Comparison of ENCODE assay signal across 12 mouse cellular contexts in the genomic region with DNA sequence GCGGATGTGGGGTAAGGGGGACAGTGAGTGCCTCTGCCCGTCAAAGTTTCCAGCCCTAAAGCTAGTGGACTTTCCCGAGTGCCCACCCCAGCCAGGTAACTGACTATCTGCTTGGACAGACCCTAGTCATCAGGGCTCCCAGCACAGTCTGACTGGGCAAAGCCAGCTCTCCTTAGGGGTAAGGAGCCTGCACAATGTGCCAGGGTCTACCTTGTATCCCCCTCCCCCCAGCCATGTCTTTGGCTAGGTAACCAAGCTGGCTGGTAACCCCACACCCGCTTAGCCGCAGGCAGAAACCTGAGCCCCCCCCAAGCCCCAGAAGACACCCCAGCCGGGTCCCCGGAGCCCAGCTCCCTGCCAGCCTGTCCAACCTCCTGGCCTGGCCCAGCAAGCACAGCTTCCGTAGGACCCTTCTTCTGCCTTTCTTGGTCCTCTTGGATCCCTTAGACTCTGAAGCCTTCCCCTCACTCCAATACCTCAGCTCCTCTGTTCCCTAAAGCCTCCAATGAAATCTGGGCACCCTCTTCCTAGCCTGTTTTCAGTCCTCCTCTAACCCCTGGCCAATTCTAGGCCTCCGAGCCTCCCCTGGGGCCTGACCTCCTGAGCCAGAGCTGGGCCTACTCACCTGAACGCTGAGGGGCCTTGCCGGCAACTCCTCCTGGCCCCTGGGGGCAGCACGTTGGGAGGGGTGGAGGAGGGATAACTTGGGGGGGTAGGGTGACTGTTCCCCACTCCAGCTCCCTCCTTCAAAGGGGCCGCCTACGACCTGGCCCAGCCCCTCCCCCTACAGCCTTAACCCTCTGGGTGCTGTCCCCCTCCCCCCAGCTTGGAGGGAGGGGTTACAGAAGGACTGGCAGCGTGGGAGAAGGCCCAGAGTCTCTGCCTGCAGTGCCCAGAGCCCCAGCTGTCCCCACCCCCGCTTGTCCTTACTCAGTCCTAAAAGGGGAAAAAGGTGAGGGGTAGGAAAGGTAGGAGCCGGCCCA. TPM values are rescaled to one million over a fixed set of nuclear protein-coding genes. Genes with fewer than 3 reads are reported as not detected.
DNase-seq lines count a peak whose midpoint lies in the region; ATAC-seq and TF ChIP-seq lines count a peak whose summit lies in the region.
"Had no signal": no experiment of that assay in that cellular context is flagged by ENCODE, and none has a peak within 500 bp of the region (broad histone marks: within the 10 kb centered on the region; RNA-seq: fewer than 3 reads in every experiment).

No protein-coding gene starts in this region.

- no peak overlapping the region for H3K4me3 ChIP-seq in heart, adult 2 months
- no peak overlapping the region for H3K4me3 ChIP-seq in heart, embryonic 12.5 days
- no peak overlapping the region for H3K4me3 ChIP-seq in limb, embryonic 14.5 days (replicated peaks; ENCODE audit: low read length)
- H3K4me3 ChIP-seq: forebrain, embryonic 13.5 days; limb, embryonic 13.5 days had no signal

- H3K36me3 ChIP-seq in heart, adult 2 months (ENCODE audit: control insufficient read depth, insufficient read depth, low read length) = no peaks in the 10 kb centered on the region
- H3K36me3 ChIP-seq in heart, embryonic 12.5 days = no peaks in the 10 kb centered on the region
- H3K36me3 ChIP-seq in limb, embryonic 14.5 days (ENCODE audit: control insufficient read depth, insufficient read depth, low read length) = no peaks in the 10 kb centered on the region
- H3K36me3 ChIP-seq: limb, embryonic 13.5 days had no signal

- TF ChIP-seq EP300 in heart, adult 2 months (IDR thresholded peaks at IDR 0.05; ENCODE audit: insufficient read depth, low read depth, low read length) = no peak

- TF ChIP-seq POLR2A in heart, adult 2 months (IDR thresholded peaks at IDR 0.05; ENCODE audit: insufficient read depth, low read depth, low read length) = no peak
- no peak for TF ChIP-seq POLR2A in limb, embryonic 14.5 days (IDR thresholded peaks at IDR 0.05; ENCODE audit: borderline replicate concordance, extremely low read depth, insufficient read depth, insufficient read length)

- H3K27ac ChIP-seq in heart, adult 2 months = peak overlapping the region; percentile 94; the same call in 1 of the 2 replicates
- H3K27ac ChIP-seq in heart, embryonic 12.5 days (ENCODE audit: poor library complexity, severe bottlenecking) = no peak overlapping the region
- H3K27ac ChIP-seq in limb, embryonic 14.5 days (replicated peaks; ENCODE audit: low read depth, low read length) = no peak overlapping the region
- H3K27ac ChIP-seq: forebrain, embryonic 13.5 days; limb, embryonic 13.5 days had no signal

- H3K9ac ChIP-seq in heart, adult 2 months (ENCODE audit: low read depth, low read length) = peak overlapping the region; percentile 2; the same call in 1 of the 2 replicates
- H3K9ac ChIP-seq in heart, embryonic 12.5 days = no peak overlapping the region; the same call in 1 of the 2 replicates
- no peak overlapping the region for H3K9ac ChIP-seq in limb, embryonic 14.5 days (ENCODE audit: low read depth, low read length, severe bottlenecking)
- H3K9ac ChIP-seq: forebrain, embryonic 13.5 days; limb, embryonic 13.5 days had no signal

- H3K9me3 ChIP-seq in heart, embryonic 12.5 days (replicated peaks) = no peaks in the 10 kb centered on the region
- H3K9me3 ChIP-seq in limb, embryonic 14.5 days (ENCODE audit: control insufficient read depth, low read length) = no peaks in the 10 kb centered on the region
- H3K9me3 ChIP-seq: forebrain, embryonic 13.5 days; limb, embryonic 13.5 days had no signal

- H3K4me1 ChIP-seq in heart, adult 2 months (ENCODE audit: control insufficient read depth, insufficient read depth, low read length) = peaks cover 13% of the 10 kb centered on the region
- H3K4me1 ChIP-seq in heart, embryonic 12.5 days (replicated peaks) = peaks cover 38% of the 10 kb centered on the region
- peaks cover 20% of the 10 kb centered on the region for H3K4me1 ChIP-seq in limb, embryonic 14.5 days (ENCODE audit: control insufficient read depth, insufficient read depth, low read length)

- no peak for DNase-seq in heart, adult 2 months
- DNase-seq in spleen, postnatal 10 days (ENCODE audit: low spot score in 2 of 2) = peak; percentile 26 to 32
- DNase-seq in spleen, postnatal 14 days (ENCODE audit: low spot score in 2 of 2) = no peak
- DNase-seq in limb, embryonic 14.5 days (ENCODE audit: low spot score) = no peak
- no peak for DNase-seq in urinary bladder, postnatal 36 days (ENCODE audit: low spot score in 2 of 2)
- no peak for DNase-seq in MN1 (ENCODE audit: low spot score)
- DNase-seq: cerebellum, adult 18-20 months had no signal

- TF ChIP-seq CTCF in heart, adult 2 months (IDR thresholded peaks at IDR 0.05) = no peak

- no peak for ATAC-seq in heart, embryonic 12.5 days (ENCODE audit: insufficient number of reproducible peaks, low FRiP score)
- ATAC-seq in limb, embryonic 14.5 days (ENCODE audit: low FRiP score, low read depth) = no peak
- ATAC-seq in inflammation-experienced regulatory T-cells, adult 6 months = no peak
- ATAC-seq: forebrain, embryonic 13.5 days had no signal

- H3K27me3 ChIP-seq in heart, adult 2 months (ENCODE audit: control insufficient read depth, insufficient read depth, low read length) = no peaks in the 10 kb centered on the region
- no peaks in the 10 kb centered on the region for H3K27me3 ChIP-seq in heart, embryonic 12.5 days (replicated peaks)
- no peaks in the 10 kb centered on the region for H3K27me3 ChIP-seq in limb, embryonic 14.5 days (ENCODE audit: control insufficient read depth, insufficient read depth, low read length)

- WGBS in heart, adult 2 months = 73% methylated on average over 17 of the region's 17 CpGs
- 61% methylated on average over 17 of the region's 17 CpGs for WGBS in heart, embryonic 12.5 days
- 60% methylated on average over 17 of the region's 17 CpGs for WGBS in limb, embryonic 14.5 days

- intact Hi-C loops in heart, adult 2 months (cut with DNase I) = no loop called here

- no peaks in the 10 kb centered on the region; the same call in 1 of the 2 replicates for H3K79me2 ChIP-seq in heart, adult 2 months (replicated peaks; ENCODE audit: control insufficient read depth, insufficient read depth, low read length)

- H3K4me2 ChIP-seq in heart, embryonic 12.5 days = no peak overlapping the region; the same call in 1 of the 2 replicates
- H3K4me2 ChIP-seq in limb, embryonic 14.5 days (replicated peaks; ENCODE audit: low read depth, low read length, severe bottlenecking) = 0 out of 2 replicates have a peak overlapping the region, but pooled peaks have one; percentile 2
- H3K4me2 ChIP-seq: forebrain, embryonic 13.5 days had no signal

RNA-seq across cellular contexts. Expression of a gene that starts 7.8 kb away (rescaled TPM):
- total RNA-seq in heart, adult 2 months (2021) = 10 to 100 TPM; 20.5 to 23.4 TPM
- 21.5 and 21.9 TPM in 2 replicates for polyA plus RNA-seq in heart, adult 2 months (2012; rRNA removed)
- 1.6 and 1.8 TPM in 2 replicates for polyA plus RNA-seq in heart, embryonic 12.5 days (2016; fragmentation: Nextera tagmentation; extraction: Ambion mirVana)
- 13.4 and 14.7 TPM in 2 replicates for polyA plus RNA-seq in limb, embryonic 14.5 days (2012; rRNA removed)
- 2.7 and 3.4 TPM in 2 replicates for polyA plus RNA-seq in limb, embryonic 14.5 days (2014; fragmentation: Nextera tagmentation; extraction: Ambion mirVana)
- 10 to 100 TPM; 11.1 to 16.2 (median 11.4) TPM for polyA plus RNA-seq in inflammation-experienced regulatory T-cells, adult 6 months (2017; shearing (Covaris generic))

RNA-seq across cellular contexts. Expression of a gene that starts 15.9 kb away (rescaled TPM):
- total RNA-seq in heart, adult 2 months (2021) = not detected
- 2.1 and 5.4 TPM in 2 replicates for polyA plus RNA-seq in heart, adult 2 months (2012; rRNA removed)
- 0.54 TPM in 1 of 2 replicates, not detected in the other for polyA plus RNA-seq in heart, embryonic 12.5 days (2016; fragmentation: Nextera tagmentation; extraction: Ambion mirVana)
- polyA plus RNA-seq in limb, embryonic 14.5 days (2012; rRNA removed) = 2.4 and 2.8 TPM in 2 replicates
- not detected in 2 replicates for polyA plus RNA-seq in limb, embryonic 14.5 days (2014; fragmentation: Nextera tagmentation; extraction: Ambion mirVana)
- under 1 TPM in 1 of 3 experiments, not detected in 2; 0.38 TPM for polyA plus RNA-seq in inflammation-experienced regulatory T-cells, adult 6 months (2017; shearing (Covaris generic))
- polyA plus RNA-seq: limb, embryonic 13.5 days had no signal

RNA-seq across cellular contexts. Expression of a gene that starts 21.7 kb away (rescaled TPM):
- not detected for total RNA-seq in heart, adult 2 months (2021)
- polyA plus RNA-seq in heart, adult 2 months (2012; rRNA removed) = 0.18 and 0.23 TPM in 2 replicates
- 0.09 TPM in 1 of 2 replicates, not detected in the other for polyA plus RNA-seq in heart, embryonic 12.5 days (2016; fragmentation: Nextera tagmentation; extraction: Ambion mirVana)
- polyA plus RNA-seq in limb, embryonic 14.5 days (2012; rRNA removed) = 0.11 and 0.17 TPM in 2 replicates
- polyA plus RNA-seq in limb, embryonic 14.5 days (2014; fragmentation: Nextera tagmentation; extraction: Ambion mirVana) = 0.17 and 0.18 TPM in 2 replicates
- polyA plus RNA-seq in inflammation-experienced regulatory T-cells, adult 6 months (2017; shearing (Covaris generic)) = under 1 TPM; 0.40 to 0.88 (median 0.71) TPM
- total RNA-seq: hematopoietic stem cell, adult 5-6 weeks had no signal

RNA-seq across cellular contexts. Expression of a gene that starts 24.9 kb away (rescaled TPM):
- 10 to 100 TPM; 56.1 to 59.7 TPM for total RNA-seq in heart, adult 2 months (2021)
- 81.3 and 89.8 TPM in 2 replicates for polyA plus RNA-seq in heart, adult 2 months (2012; rRNA removed)
- polyA plus RNA-seq in heart, embryonic 12.5 days (2016; fragmentation: Nextera tagmentation; extraction: Ambion mirVana) = 31.7 and 32.5 TPM in 2 replicates
- polyA plus RNA-seq in limb, embryonic 14.5 days (2012; rRNA removed) = 32.8 and 36.0 TPM in 2 replicates
- polyA plus RNA-seq in limb, embryonic 14.5 days (2014; fragmentation: Nextera tagmentation; extraction: Ambion mirVana) = 26.8 and 27.1 TPM in 2 replicates
- polyA plus RNA-seq in inflammation-experienced regulatory T-cells, adult 6 months (2017; shearing (Covaris generic)) = 10 to 100 TPM; 43.1 to 63.7 (median 57.5) TPM

RNA-seq across cellular contexts. Expression of a gene that starts 25.0 kb away (rescaled TPM):
- total RNA-seq in heart, adult 2 months (2021) = not detected
- 0.09 and 0.35 TPM in 2 replicates for polyA plus RNA-seq in heart, adult 2 months (2012; rRNA removed)
- polyA plus RNA-seq in heart, embryonic 12.5 days (2016; fragmentation: Nextera tagmentation; extraction: Ambion mirVana) = not detected in 2 replicates
- polyA plus RNA-seq in limb, embryonic 14.5 days (2012; rRNA removed) = 0.63 and 1.1 TPM in 2 replicates
- polyA plus RNA-seq in limb, embryonic 14.5 days (2014; fragmentation: Nextera tagmentation; extraction: Ambion mirVana) = 0.14 and 0.26 TPM in 2 replicates
- under 1 TPM in 2 of 3 experiments, not detected in 1; 0.20 to 0.54 TPM for polyA plus RNA-seq in inflammation-experienced regulatory T-cells, adult 6 months (2017; shearing (Covaris generic))
- total RNA-seq: hematopoietic stem cell, adult 5-6 weeks had no signal

Comparison
In these comparisons a context has a peak if more than half of its experiments do, and no peak if none do; other contexts are left out.
1. DNase-seq: peak in spleen, postnatal 10 days (2 of 2); none in heart, adult 2 months (0 of 2), spleen, postnatal 14 days (0 of 2), limb, embryonic 14.5 days (single experiment), urinary bladder, postnatal 36 days (0 of 2) and MN1 (single experiment).